Mouse (Mus musculus) fibroblast of lung, adult 2 months (primary cell): ENCODE measurements at regions not wholly inside any gene's neighbourhood (a gene's known extent, or its start where the extent isn't known, plus 50 kb on each side); places are given as distances from the start of the nearest gene placed in this dataset.

Experiments used
- DNase-seq: peaks from one replicate; pipeline ENCODE4 v3.0.0-alpha.2; 2011; ENCODE audit warnings: low read depth

DNA sequence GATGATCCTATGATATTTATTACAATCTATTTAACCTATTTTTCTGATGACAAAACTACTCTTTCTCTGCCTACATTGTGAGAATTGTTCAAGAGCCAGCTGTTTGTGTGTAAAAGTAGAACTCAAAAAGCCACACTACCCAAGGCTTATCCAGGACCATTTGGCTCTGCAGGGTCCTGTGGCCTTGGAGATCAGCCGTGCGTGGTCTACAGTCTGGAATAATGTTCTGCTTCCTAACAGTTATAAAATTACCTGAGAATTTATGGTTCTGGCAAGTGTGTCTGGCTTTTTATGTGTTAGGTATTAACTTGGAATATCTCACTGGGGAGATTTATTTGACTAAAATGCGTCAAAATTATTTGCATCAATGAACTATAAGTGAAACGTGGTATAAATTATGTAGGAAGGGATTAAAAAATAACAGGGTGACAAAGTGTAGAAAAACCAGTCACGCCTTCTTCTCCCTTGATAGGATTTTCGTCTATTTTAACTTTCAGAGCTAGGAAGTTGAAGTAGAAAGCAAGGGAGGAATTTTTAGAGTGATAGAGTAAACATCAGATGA lies 1789.0 kb upstream of the Gm7489 start:
- no peak for DNase-seq

GRCm38 (mm10) chr15:52108761-52109160 lies 1775.9 kb upstream of the Gm7489 start:
- DNase-seq: no peak

DNA sequence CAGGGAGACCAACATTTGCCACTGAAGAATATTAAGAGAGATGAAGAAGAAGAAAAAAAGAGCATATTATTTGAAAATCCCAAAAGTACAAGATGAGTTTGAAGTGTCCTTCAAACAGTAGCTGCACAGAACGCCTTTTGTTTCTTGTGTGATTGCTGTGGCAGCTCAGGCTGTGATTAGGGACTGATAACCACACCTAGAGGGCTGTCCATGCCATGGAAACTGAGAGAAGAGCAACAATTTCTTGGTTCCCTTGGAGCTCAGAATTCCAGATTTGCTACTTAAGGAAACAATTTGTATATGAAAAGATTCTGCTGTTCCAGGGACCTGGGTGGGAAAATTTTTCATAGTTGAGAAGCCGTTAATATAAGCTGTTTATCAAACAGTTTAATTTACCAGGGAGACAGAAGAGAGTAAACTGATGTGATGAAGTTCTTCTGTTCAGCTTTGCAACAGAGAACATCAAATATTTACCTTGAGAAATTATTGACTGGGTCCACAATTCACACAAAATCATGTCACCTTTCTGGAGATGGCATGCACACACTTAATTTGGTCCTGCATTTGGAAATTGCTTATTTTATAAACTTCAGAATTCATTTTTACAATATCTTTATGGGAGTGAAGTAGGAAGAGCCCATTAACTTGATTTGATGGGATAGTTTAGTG lies 1770.2 kb upstream of the Gm7489 start:
- no peak for DNase-seq

GRCm38 (mm10) chr15:52136693-52137092 lies 1748.0 kb upstream of the Gm7489 start:
- DNase-seq: no peak

- DNase-seq: no peak
Measured at GRCm38 (mm10) chr15:52153421-52153820, 1731.3 kb upstream of the Gm7489 start.

DNA sequence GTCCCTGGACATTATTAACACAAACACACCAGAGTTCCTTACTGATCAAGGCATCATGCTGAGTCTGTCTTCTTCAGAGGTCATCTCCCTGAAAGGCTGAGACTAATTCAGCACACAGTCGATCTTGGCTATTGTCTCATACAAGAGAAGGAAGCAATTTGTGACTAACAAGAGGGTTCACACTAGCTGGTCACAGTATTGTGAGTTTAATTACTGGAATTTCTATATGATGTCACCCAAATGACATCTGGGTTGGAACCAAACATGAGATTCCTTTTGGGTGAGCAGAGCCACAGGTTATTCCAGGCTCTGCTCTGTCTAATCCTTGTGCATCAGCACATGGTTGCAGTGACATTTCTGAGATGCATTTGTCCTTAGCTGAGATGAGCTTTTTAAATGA lies 1728.9 kb upstream of the Gm7489 start:
- no peak for DNase-seq

GRCm38 (mm10) chr15:52156779-52157178 lies 1727.9 kb upstream of the Gm7489 start:
- no peak for DNase-seq

DNA sequence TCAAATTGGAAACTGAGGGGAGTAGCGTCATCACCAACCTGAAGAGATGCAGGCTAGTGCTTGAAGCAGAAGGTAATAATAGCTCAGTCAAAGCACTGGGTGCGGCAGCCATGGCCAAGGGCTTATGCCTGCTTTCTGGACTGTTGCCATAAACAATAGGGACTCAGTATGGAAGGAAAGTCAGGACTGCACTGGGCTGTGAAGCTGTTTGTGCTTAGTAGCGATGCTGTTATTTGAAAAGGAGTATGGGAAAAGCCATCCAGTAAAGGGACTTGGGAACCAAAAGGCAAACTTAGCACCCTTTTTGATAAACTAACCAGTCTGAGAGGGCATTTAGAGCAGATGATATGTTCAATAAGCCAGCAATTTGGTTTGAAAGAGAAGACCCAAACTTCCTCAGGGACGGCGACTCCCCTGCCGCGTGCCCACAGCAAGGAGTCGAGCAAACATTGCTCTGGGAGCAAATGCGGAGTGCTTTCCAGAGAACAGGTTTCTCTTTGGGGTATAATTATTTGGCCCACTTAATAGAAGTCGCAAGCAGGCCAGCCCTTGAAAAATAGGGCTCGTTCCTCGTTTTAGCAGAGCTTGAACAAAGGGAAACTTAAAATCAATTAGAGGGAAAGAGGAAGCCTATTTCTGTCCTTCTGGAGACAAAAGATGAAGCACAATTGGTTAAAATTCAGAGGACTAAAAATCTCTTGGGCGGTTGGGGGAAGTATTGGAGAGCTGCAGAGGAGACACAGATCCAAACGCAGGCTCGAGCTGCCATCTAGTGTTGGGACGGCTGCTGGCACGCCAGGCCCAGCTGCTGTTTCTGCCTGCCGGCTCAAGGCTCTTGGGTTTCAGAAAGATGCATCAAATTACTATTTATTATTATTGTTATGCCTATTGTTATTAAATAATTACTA lies 1724.3 kb upstream of the Gm7489 start:
- DNase-seq: peak; percentile 23

DNA sequence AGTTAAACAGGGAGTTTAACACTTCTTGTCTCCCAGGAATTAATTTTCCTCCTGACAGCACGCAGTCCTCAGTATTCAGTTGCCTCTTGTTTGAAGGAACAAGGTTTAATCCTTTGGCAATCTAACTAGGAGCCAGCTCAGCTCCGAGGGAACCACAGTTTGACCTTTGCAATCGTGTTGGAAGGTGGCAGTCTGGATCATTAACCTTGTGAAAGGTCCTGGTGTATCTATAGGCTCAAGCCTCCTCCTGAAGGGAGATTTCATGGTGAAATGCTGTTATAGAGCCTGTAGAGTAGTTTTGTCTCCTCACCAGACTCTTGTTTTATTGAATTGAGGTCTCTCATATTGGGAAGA lies 1723.6 kb upstream of the Gm7489 start:
- no peak for DNase-seq

DNA sequence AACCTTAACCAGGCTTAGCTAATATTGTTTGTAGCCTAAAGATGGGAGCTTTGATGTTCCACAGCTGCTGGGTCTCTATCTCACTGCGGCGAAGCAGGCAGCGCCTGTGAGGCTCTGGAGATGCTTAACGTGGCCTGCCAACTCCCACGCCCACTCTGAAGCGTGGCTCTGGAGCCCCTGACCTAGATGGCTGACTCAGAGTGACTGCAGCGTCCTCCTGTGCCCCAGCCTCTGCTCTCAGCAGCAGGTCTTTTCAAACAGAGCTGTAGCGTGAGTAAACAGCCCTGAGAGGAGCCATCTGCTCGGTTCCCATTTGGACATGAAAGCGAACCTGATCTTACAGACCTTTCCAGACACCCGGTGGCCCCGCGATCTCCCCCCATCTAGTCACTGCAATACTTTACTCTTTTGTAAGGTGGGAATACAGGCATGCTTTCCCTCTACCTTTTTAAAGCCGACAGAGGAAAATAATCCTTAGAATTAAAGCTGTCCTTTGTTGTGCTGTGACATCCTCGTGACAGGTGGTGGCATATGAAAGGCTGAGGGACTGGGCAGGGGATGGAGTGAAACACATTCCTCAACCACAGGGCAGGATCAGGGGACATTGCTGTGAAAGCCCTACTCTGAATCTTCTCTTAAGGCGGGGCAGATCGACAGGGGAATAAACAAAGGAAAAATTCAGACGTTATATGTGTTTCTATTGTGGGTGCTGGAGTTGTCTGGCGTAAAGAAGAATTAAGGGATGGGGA lies 1723.0 kb upstream of the Gm7489 start:
- DNase-seq: no peak

DNA sequence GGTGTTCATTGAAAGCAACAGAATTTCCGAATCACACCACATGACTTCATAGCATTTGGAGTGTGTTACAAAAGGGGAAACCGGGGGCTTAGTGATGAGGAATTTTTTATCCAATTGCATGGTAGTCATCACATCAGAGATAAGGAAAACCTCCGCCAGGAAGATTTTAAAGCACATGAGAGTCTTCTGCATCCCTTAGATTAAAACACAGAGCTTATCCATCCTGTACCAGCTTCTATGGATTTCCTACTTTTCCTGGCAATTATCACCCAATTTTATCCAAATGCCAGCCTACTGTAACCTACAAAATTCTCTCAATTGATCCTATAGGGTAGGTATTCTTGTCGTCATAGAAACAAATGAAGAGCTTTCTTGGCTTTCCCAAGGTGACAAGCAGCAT lies 1718.6 kb upstream of the Gm7489 start:
- DNase-seq: no peak

DNA sequence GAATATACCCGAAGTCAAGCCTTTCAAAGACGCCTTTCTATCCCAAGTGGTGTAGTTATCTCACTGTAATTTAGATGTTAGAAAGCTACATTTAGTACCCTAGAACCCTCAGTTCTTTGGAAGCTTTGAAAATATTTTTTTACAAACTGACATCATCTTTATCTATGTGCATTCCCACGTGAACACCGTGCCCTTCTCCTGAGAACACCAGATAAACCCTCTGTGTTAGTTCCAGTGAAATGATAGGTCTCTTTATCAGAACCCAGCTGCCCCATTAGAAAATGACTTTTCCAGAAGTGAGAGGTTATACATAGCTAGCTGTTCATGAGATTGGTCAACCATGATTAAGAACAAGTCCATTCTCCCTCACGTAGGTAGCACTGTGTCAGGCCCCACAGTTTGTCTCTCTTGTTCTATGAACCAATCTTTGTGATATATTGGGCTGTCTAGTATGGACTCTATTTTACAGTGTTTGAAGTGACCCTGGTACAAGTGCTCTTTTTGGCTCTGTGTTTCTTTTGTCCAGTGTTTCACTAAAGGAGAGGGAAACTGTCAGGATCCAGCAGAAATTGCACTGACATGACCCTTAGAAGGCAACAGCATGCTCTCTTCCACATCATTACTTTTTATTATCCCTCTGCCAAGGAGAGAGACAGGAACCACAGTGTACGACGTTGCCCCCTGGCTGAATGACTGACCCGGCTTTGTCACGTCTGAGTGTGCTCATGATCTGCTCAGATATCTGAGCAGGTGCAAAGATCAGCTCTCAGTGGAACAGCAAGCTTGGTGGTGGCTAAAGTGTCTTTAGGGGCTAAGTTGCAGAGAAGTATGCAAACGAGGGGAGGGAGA lies 1717.9 kb upstream of the Gm7489 start:
- DNase-seq: no peak

DNA sequence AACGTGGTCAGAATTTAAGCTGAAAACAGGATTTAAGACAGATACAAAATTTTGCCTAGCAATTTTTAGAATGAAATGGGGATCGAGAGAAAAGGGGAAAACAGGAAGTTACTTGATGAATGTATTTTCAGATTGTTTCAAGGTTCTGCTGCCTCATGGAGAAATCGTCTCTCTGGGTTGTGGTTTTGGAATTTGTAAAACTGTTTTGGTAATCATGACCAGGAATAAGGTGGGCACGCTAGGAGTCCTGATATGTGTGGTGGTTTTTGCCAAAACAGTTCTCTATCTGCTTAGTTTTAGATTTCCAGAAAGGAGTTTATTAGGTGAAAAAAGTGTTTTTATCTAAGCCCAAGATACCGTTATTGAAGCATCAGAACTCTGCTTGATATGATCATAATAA lies 1716.9 kb upstream of the Gm7489 start:
- no peak for DNase-seq

GRCm38 (mm10) chr15:52176951-52177350 lies 1707.8 kb upstream of the Gm7489 start:
- no peak for DNase-seq

- no peak for DNase-seq
Measured at GRCm38 (mm10) chr15:52178668-52179067, 1706.0 kb upstream of the Gm7489 start.

DNA sequence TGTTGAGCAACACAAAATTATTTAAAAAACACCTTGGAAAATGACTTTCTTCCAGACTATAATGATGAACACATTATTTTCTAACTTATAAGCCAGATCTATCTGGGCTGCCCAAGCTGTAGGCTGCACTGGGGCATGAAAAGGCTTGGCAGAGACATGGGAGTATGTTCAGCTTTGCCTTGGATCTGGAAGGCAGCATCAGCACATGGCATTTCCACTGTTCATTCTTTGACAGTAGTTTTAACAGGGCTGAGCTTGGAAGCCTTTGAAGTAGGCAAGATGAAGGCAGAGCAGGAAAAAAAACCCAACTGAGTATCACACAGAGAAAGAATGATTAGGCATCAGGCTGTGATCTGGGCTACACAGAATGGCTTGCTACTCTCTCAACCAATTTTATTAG lies 1705.3 kb upstream of the Gm7489 start:
- DNase-seq: no peak

GRCm38 (mm10) chr15:52191176-52191575 lies 1693.5 kb upstream of the Gm7489 start:
- DNase-seq: no peak

DNA sequence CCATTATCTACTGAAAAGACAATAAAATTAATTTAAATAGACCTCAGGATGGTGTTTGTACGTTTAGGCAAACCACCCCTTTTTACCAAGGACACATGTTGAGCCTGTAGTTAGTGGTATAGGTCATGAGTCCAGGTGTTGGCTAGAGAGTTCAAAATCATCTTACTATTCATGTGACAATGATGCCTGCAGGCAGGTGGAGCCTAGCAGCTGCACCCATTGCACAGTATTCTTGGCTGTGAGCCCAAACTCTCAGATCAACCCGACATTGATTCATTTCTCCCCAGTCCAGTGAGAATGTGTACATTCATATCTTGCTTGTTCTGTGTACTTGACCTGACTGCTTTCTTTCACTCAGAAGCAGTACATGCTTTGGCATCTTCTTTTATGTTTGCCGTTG lies 1677.4 kb upstream of the Gm7489 start:
- no peak for DNase-seq

GRCm38 (mm10) chr15:52232442-52232841 lies 1652.3 kb upstream of the Gm7489 start:
- no peak for DNase-seq

- DNase-seq: no peak
Measured at GRCm38 (mm10) chr15:52236220-52236619, 1648.5 kb upstream of the Gm7489 start.

- no peak for DNase-seq
Measured at GRCm38 (mm10) chr15:52242890-52243289, 1641.8 kb upstream of the Gm7489 start.
